Mouse (Mus musculus): ENCODE results near the gene Zdhhc14.

Zdhhc14 gene

GRCm38 (mm10) chr17:5741061-5741460 lies 248.7 kb downstream of the Zdhhc14 start:
- DNase-seq (ENCODE audit: low read depth), result no peak

- no peak for DNase-seq (ENCODE audit: low read depth)
These were observed 251.7 kb downstream of the Zdhhc14 start for GRCm38 (mm10) chr17:5744016-5744415.

GRCm38 (mm10) chr17:5746378-5746777 lies 254.0 kb downstream of the Zdhhc14 start:
- DNase-seq (ENCODE audit: low read depth), result no peak

- DNase-seq (ENCODE audit: low read depth), result no peak
These were observed 255.5 kb downstream of the Zdhhc14 start for GRCm38 (mm10) chr17:5747539-5748500.

GRCm38 (mm10) chr17:5748501-5748894 lies 256.1 kb downstream of the Zdhhc14 start:
- DNase-seq (ENCODE audit: low read depth), result peak; percentile 54

- no peak for DNase-seq (ENCODE audit: low read depth)
These were observed 257.9 kb downstream of the Zdhhc14 start for GRCm38 (mm10) chr17:5750278-5750677.

- no peak for DNase-seq (ENCODE audit: low read depth)
These were observed 258.7 kb downstream of the Zdhhc14 start for GRCm38 (mm10) chr17:5751066-5751465.

- no peak for DNase-seq (ENCODE audit: low read depth)
These were observed 260.0 kb downstream of the Zdhhc14 start for GRCm38 (mm10) chr17:5752322-5752715.

- DNase-seq (ENCODE audit: low read depth), result peak; percentile 48
These were observed 260.6 kb downstream of the Zdhhc14 start for GRCm38 (mm10) chr17:5752716-5753585.

GRCm38 (mm10) chr17:5755489-5755888 lies 263.1 kb downstream of the Zdhhc14 start:
- no peak for DNase-seq (ENCODE audit: low read depth)

GRCm38 (mm10) chr17:5756065-5756464 lies 263.7 kb downstream of the Zdhhc14 start:
- DNase-seq (ENCODE audit: low read depth), result no peak

- DNase-seq (ENCODE audit: low read depth), result no peak
These were observed 264.5 kb downstream of the Zdhhc14 start for GRCm38 (mm10) chr17:5756855-5757254.

GRCm38 (mm10) chr17:5763768-5764167 lies 271.4 kb downstream of the Zdhhc14 start:
- no peak for DNase-seq (ENCODE audit: low read depth)

- DNase-seq (ENCODE audit: low read depth), result no peak
These were observed 271.9 kb downstream of the Zdhhc14 start for GRCm38 (mm10) chr17:5764270-5764669.

- DNase-seq (ENCODE audit: low read depth), result no peak
These were observed 273.4 kb downstream of the Zdhhc14 start for GRCm38 (mm10) chr17:5765746-5766145.

GRCm38 (mm10) chr17:5768164-5768705 lies 275.9 kb downstream of the Zdhhc14 start:
- DNase-seq (ENCODE audit: low read depth), result no peak

GRCm38 (mm10) chr17:5768810-5769520 lies 276.6 kb downstream of the Zdhhc14 start:
- DNase-seq (ENCODE audit: low read depth), result no peak

- no peak for DNase-seq (ENCODE audit: low read depth)
These were observed 277.4 kb downstream of the Zdhhc14 start for GRCm38 (mm10) chr17:5769776-5770175.

- DNase-seq (ENCODE audit: low read depth), result no peak
These were observed 278.2 kb downstream of the Zdhhc14 start for GRCm38 (mm10) chr17:5770265-5771249.

- no peak for DNase-seq (ENCODE audit: low read depth)
These were observed 288.0 kb downstream of the Zdhhc14 start for GRCm38 (mm10) chr17:5780213-5780975.

Measured in c-Kit-positive CD71-negative TER-119-negative erythroid progenitor cells, embryonic 14.5 days (primary cell).